Mouse (Mus musculus): Measurements from ENCODE around the gene Stat5b.

DNA sequence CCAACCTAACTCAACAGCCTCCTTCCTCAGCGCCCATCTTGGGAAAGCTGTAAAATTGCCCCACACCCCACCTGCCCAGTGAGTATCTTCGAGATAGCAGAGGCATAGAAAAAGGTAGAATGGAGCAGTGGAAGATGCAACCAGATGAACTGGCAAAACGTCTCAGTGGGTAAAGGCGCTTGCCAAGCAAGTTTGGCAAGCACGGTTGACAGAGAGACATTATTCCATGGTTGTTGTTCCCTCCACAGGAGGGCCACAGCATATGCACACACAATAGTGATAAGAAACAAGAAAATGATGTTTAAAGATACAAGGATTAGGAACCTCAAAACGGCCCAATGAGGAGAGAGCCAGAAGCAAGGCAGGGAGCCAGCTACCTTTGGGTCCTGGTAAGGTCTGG, 7.4 kb upstream of the Stat5b start:
- no peak for TF ChIP-seq POLR2A (IDR thresholded peaks at IDR 0.05; ENCODE audit: borderline replicate concordance, control insufficient read depth, low read depth, low read length)
- no peak for TF ChIP-seq CTCF (IDR thresholded peaks at IDR 0.05; ENCODE audit: control insufficient read depth, insufficient read depth, low read length)
